Mouse (Mus musculus) inflammation-experienced regulatory T-cells, adult 6 months (primary cell): ENCODE data around the gene Qtrt1. TPM values are rescaled to one million over a fixed set of nuclear protein-coding genes. Genes with fewer than 3 reads are reported as not detected.
A peak's percentile ranks its signal among the peaks of the same experiment; 100 is the strongest.
"Not testable (repeated sequence)": the region's sequence is repeated elsewhere in the genome, so short reads cannot be mapped to it uniquely, and the experiment has no call there.

Experiments
- ATAC-seq: one replicate; pipeline ENCODE4 v1.8.0; 2017
- polyA plus RNA-seq, 3 experiments: library from polyadenylated mRNA; unstranded; fragments of 100-300 nt; shearing (Covaris generic); gene quantifications; one replicate each; pipeline ENCODE4 v1.2.1; 2017

Gene Qtrt1
- polyA plus RNA-seq, 3 experiments from 2014 or later, result 26.2 to 49.8 (median 39.8) TPM

GRCm38 (mm10) chr9:21451870-21452269 lies 40.2 kb downstream of the Qtrt1 start:
- ATAC-seq, result no peak

GRCm38 (mm10) chr9:21453003-21453402 lies 41.4 kb downstream of the Qtrt1 start:
- no peak for ATAC-seq

- no peak for ATAC-seq
These were observed 41.8 kb downstream of the Qtrt1 start for GRCm38 (mm10) chr9:21453459-21453858.

- ATAC-seq, result no peak
These were observed 42.9 kb downstream of the Qtrt1 start for GRCm38 (mm10) chr9:21454556-21454955.

GRCm38 (mm10) chr9:21455103-21455770 lies 43.6 kb downstream of the Qtrt1 start:
- ATAC-seq, result peak; percentile 51

GRCm38 (mm10) chr9:21456246-21456929 lies 44.8 kb downstream of the Qtrt1 start:
- no peak for ATAC-seq

- no peak for ATAC-seq
These were observed 45.4 kb downstream of the Qtrt1 start for GRCm38 (mm10) chr9:21456930-21457634.

- no peak for ATAC-seq
These were observed 47.2 kb downstream of the Qtrt1 start for GRCm38 (mm10) chr9:21458821-21459220.

GRCm38 (mm10) chr9:21460400-21460940 lies 48.8 kb downstream of the Qtrt1 start:
- ATAC-seq, result no peak

- peak; percentile 25 for ATAC-seq
These were observed 51.5 kb downstream of the Qtrt1 start for GRCm38 (mm10) chr9:21463138-21463590.

GRCm38 (mm10) chr9:21463766-21464564 lies 52.3 kb downstream of the Qtrt1 start:
- ATAC-seq, result no peak

- ATAC-seq, result not testable (repeated sequence)
These were observed 52.9 kb downstream of the Qtrt1 start for GRCm38 (mm10) chr9:21464565-21464928.

GRCm38 (mm10) chr9:21469032-21470024 lies 57.7 kb downstream of the Qtrt1 start:
- ATAC-seq, result no peak

Other genes starting within 250 kb of the Qtrt1 start
- 1 to 10 TPM in 1 of 3 experiments, under 1 TPM in 2; 0.54 to 1.3 (median 0.82) TPM for gene Pde4a, start 246.1 kb upstream of the Qtrt1 start, polyA plus RNA-seq
- gene Keap1, start 172.5 kb upstream of the Qtrt1 start, polyA plus RNA-seq, result 10 to 100 TPM; 20.8 to 28.9 (median 21.5) TPM
- under 1 TPM in 1 of 3 experiments, not detected in 2; 0.17 TPM for gene S1pr5, start 163.4 kb upstream of the Qtrt1 start, polyA plus RNA-seq
- 10 to 100 TPM; 23.5 to 32.5 (median 24.2) TPM for gene Atg4d, start 146.5 kb upstream of the Qtrt1 start, polyA plus RNA-seq
- 10 to 100 TPM; 16.5 to 36.2 (median 26.9) TPM for gene Kri1, start 123.9 kb upstream of the Qtrt1 start, polyA plus RNA-seq
- gene Cdkn2d, start 120.4 kb upstream of the Qtrt1 start, polyA plus RNA-seq, result 100 to 1,000 TPM; 116 to 131 (median 128) TPM
- gene Ap1m2, start 99.5 kb upstream of the Qtrt1 start, polyA plus RNA-seq, result 1 to 10 TPM in 1 of 3 experiments, under 1 TPM in 2; 0.36 to 1.0 (median 0.42) TPM
- 100 to 1,000 TPM; 125 to 263 (median 241) TPM for gene Slc44a2, start 91.1 kb upstream of the Qtrt1 start, polyA plus RNA-seq
- gene Ilf3, start 44.0 kb upstream of the Qtrt1 start, polyA plus RNA-seq, result 100 to 1,000 TPM in 2 of 3 experiments, 10 to 100 TPM in 1; 92.5 to 122 (median 122) TPM
- 100 to 1,000 TPM in 1 of 3 experiments, 10 to 100 TPM in 2; 85.4 to 117 (median 97.6) TPM for gene Dnm2, start 13.1 kb downstream of the Qtrt1 start, polyA plus RNA-seq
- 1 to 10 TPM; 3.2 to 6.3 (median 5.8) TPM for gene Tmed1, start 98.4 kb downstream of the Qtrt1 start, polyA plus RNA-seq
- gene AB124611, start 114.3 kb downstream of the Qtrt1 start, polyA plus RNA-seq, result 10 to 100 TPM; 49.9 to 71.1 (median 57.8) TPM
- 10 to 100 TPM in 1 of 3 experiments, 1 to 10 TPM in 2; 5.3 to 11.0 (median 7.0) TPM for gene Carm1, start 135.1 kb downstream of the Qtrt1 start, polyA plus RNA-seq
- 1 to 10 TPM; 3.0 to 5.6 (median 3.4) TPM for gene Timm29, start 180.9 kb downstream of the Qtrt1 start, polyA plus RNA-seq
- gene Yipf2, start 181.0 kb downstream of the Qtrt1 start, polyA plus RNA-seq, result 10 to 100 TPM; 12.4 to 26.5 (median 18.1) TPM
- 10 to 100 TPM; 24.2 to 32.7 (median 26.9) TPM for gene Smarca4, start 204.3 kb downstream of the Qtrt1 start, polyA plus RNA-seq